Mouse (Mus musculus) kidney, embryonic 16.5 days (tissue): ENCODE data around the gene Fam222a. TPM values are rescaled to one million over a fixed set of nuclear protein-coding genes. Genes with fewer than 3 reads are reported as not detected.
A peak's percentile ranks its signal among the peaks of the same experiment; 100 is the strongest.

Source experiments
- ATAC-seq: fragments of 200-750 bp; cut with Nextera tagmentation; 2 replicates; pipeline ENCODE4 v1.8.0; 2017; ENCODE audit warnings: moderate TSS enrichment; ENCODE audit not compliant: low FRiP score, low TSS enrichment
- H3K27ac ChIP-seq: fragments of 300-500 bp; sonication (generic); 2 replicates; pipeline ENCODE4 v1.5.1; 2014; ENCODE audit warnings: low read length
- H3K27me3 ChIP-seq: fragments of 300-500 bp; sonication (generic); 2 replicates; pipeline ENCODE4 v1.6.1; 2014; ENCODE audit warnings: low read length, control low read depth, mixed read lengths; ENCODE audit not compliant: insufficient read depth
- H3K36me3 ChIP-seq: fragments of 300-500 bp; sonication (generic); 2 replicates; pipeline ENCODE4 v1.6.1; 2014; ENCODE audit warnings: low read length, control low read depth, mixed read lengths; ENCODE audit not compliant: insufficient read depth
- H3K4me1 ChIP-seq: fragments of 300-500 bp; sonication (generic); 2 replicates; pipeline ENCODE4 v1.6.1; 2014; ENCODE audit warnings: low read length, control low read depth, mixed read lengths; ENCODE audit not compliant: insufficient read depth
- H3K4me2 ChIP-seq: fragments of 300-500 bp; sonication (generic); replicated peaks from 2 replicates; pipeline ENCODE4 v1.6.1; 2014; ENCODE audit warnings: low read depth, low read length
- H3K4me3 ChIP-seq: fragments of 300-500 bp; sonication (generic); 2 replicates; pipeline ENCODE4 v1.5.1; 2014; ENCODE audit warnings: mild to moderate bottlenecking, low read length
- H3K9ac ChIP-seq: fragments of 300-500 bp; sonication (generic); replicated peaks from 2 replicates; pipeline ENCODE4 v1.6.1; 2014; ENCODE audit warnings: low read length
- H3K9me3 ChIP-seq: fragments of 300-500 bp; sonication (generic); 2 replicates; pipeline ENCODE4 v1.6.1; 2016; ENCODE audit warnings: low read length, control low read depth
- WGBS: fragments of 180-500 bp; shearing (Covaris S2); extraction: QIAGEN DNeasy Blood & Tissue Kit; methylation state at CpG from one replicate; pipeline ENCODE4 v1.1.7; 2014; 5-methylcytosine and 5-hydroxymethylcytosine counted together
- polyA plus RNA-seq: library from polyadenylated mRNA; unstranded; fragments of >200 nt; fragmentation: Nextera tagmentation; extraction: Ambion mirVana; gene quantifications from 2 replicates; pipeline ENCODE4 v1.2.1, GENCODE M21; 2015

The Fam222a gene
- polyA plus RNA-seq, 1 experiment from 2014 or later = 4.1 TPM

DNA sequence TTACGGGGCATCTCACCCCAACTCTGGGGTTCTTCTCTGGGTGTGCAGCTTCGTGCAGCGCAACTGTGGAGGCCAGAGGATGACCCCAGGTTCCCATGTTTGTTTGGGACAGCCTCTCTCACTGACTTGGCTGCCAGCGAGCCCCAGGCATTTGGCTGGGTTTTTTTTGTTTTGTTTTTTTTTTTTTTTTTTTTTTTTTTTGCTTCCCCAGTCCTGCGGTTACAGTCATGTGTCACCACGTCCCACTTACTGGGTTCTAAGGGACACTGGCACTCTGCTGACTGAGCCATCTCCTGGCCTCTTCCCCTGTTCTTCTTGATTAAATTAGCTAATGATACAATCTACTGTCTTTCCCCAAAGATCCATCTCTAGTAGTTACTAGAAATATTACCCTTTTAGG, 29.8 kb downstream of the Fam222a start:
- no peak for ATAC-seq
- Histone ChIP-seq H3K27ac (peak overlapping the region; percentile 45), H3K9ac (0 out of 2 replicates have a peak overlapping the region, but pooled peaks have one; percentile 18), H3K36me3 (peaks cover 3% of the 10 kb centered on the region; the same call in 1 of the 2 replicates), H3K4me2 (no peak overlapping the region), H3K4me1 (peaks cover 67% of the 10 kb centered on the region), H3K27me3 (no peaks in the 10 kb centered on the region), H3K9me3 (no peaks in the 10 kb centered on the region), H3K4me3 (no peak overlapping the region)
- 21% methylated on average over 6 of the region's 6 CpGs for WGBS

DNA sequence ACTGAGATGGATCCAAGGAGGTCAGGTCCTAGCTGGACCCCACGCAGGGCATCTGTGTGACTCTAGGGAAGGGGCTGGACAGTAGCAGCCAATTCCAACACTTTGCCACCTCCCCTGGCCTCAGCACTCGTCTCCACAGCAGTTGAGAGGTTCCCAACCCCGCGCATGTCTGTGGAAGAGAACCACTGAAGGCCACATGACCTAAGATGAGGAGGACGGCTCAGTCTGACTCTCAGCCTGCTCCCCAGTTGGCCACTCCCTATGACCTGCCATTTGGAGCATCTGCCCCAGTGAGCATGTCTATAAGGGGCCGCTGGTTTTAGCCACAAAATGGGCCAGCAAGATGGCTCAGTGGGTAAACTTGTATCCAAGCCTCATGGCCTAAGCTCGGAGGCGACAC, 34.2 kb downstream of the Fam222a start:
- Histone ChIP-seq H3K36me3 (no peaks in the 10 kb centered on the region), H3K4me3 (no peak overlapping the region), H3K27ac (no peak overlapping the region), H3K27me3 (no peaks in the 10 kb centered on the region), H3K9me3 (no peaks in the 10 kb centered on the region), H3K4me1 (peaks cover 43% of the 10 kb centered on the region), H3K4me2 (no peak overlapping the region), H3K9ac (no peak overlapping the region)
- WGBS = 78% methylated on average over 8 of the region's 8 CpGs
- ATAC-seq = no peak

DNA sequence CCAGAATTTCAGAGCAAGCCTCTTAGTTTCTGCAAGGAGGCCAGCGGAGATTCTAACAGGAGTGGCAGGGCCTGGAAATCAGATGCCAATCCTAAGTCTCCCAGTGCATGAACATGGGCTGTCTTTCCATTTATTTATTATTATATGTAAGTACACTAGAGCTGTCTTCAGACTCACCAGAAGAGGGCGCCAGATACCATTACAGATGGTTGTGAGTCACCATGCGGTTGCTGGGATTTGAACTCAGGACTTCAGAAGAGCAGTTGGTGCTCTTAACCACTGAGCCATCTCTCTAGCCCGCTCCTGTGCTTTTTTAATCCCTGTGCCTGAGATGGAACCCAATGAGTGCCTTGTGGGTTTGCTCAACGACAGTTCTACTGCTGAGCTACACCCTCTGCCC, 36.2 kb downstream of the Fam222a start:
- H3K4me2 ChIP-seq = no peak overlapping the region
- ATAC-seq = no peak
- WGBS = 79% methylated on average over 5 of the region's 5 CpGs

GRCm38 (mm10) chr5:114604781-114605290, 37.0 kb downstream of the Fam222a start:
- WGBS = 25% methylated on average over 11 of the region's 11 CpGs
- Histone ChIP-seq H3K36me3 (no peaks in the 10 kb centered on the region), H3K4me2 (no peak overlapping the region), H3K4me3 (no peak overlapping the region), H3K27me3 (no peaks in the 10 kb centered on the region), H3K27ac (no peak overlapping the region), H3K9me3 (no peaks in the 10 kb centered on the region), H3K4me1 (peaks cover 40% of the 10 kb centered on the region), H3K9ac (peak overlapping the region; percentile 46; the same call in 1 of the 2 replicates)
- no peak; the same call in 1 of the 2 replicates for ATAC-seq

More for the DNA sequence above, 36.2 kb downstream of the Fam222a start:
- Histone ChIP-seq H3K27me3 (no peaks in the 10 kb centered on the region), H3K4me3 (no peak overlapping the region), H3K27ac (no peak overlapping the region), H3K4me1 (peaks cover 40% of the 10 kb centered on the region), H3K36me3 (no peaks in the 10 kb centered on the region), H3K9me3 (no peaks in the 10 kb centered on the region), H3K9ac (no peak overlapping the region)

DNA sequence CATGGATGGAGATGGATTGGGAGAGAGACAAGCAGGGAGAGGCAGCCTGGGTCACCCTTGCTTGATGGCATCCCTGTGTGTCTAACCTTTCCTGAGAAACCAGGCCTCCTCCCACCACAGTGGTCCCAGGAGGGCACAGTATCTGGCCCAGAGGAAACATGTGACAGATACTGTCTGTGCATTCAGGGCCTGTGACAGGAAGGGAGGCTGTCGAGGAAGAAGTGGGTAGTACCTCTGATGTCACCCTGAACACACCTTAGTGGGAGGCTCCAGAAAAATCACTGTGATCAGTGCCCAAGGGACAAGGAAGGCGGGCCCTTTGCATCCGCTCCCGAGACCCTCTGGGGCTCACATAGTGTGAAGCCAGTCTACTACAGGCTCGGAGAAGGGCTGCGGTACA, 38.2 kb downstream of the Fam222a start:
- peaks cover 34% of the 10 kb centered on the region for H3K4me1 ChIP-seq
- no peaks in the 10 kb centered on the region for H3K9me3 ChIP-seq
- no peaks in the 10 kb centered on the region for H3K27me3 ChIP-seq

DNA sequence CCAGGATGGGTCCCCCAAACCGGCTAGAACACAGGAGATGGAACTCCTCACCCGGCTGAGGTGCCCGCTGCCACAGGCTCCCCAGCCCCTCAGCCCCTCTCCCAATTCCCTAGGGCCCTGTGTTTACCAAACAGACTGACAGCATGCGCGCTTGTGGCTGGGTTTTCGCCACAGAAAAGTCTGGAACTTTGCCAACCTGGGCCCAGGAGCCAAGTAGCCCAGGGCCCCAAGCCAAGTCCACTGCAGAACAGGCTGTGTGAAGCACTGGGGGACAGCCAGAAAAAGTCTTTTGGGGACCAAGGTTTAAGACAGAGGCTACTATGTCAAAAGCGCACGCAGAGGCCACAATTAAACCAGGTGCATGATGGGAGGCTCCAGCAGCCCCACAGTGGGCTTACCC, 39.8 kb downstream of the Fam222a start:
- Histone ChIP-seq H3K27ac (no peak overlapping the region), H3K4me3 (no peak overlapping the region), H3K9me3 (no peaks in the 10 kb centered on the region), H3K9ac (no peak overlapping the region), H3K36me3 (peaks cover 9% of the 10 kb centered on the region; the same call in 1 of the 2 replicates), H3K27me3 (no peaks in the 10 kb centered on the region), H3K4me2 (no peak overlapping the region), H3K4me1 (peaks cover 31% of the 10 kb centered on the region)
- ATAC-seq = no peak
- 71% methylated on average over 8 of the region's 8 CpGs for WGBS

More for the DNA sequence above, 38.2 kb downstream of the Fam222a start:
- Histone ChIP-seq H3K4me2 (no peak overlapping the region), H3K4me3 (no peak overlapping the region), H3K27ac (no peak overlapping the region), H3K9ac (no peak overlapping the region), H3K36me3 (peaks cover 2% of the 10 kb centered on the region; the same call in 1 of the 2 replicates)
- no peak for ATAC-seq
- WGBS = 72% methylated on average over 6 of the region's 6 CpGs

DNA sequence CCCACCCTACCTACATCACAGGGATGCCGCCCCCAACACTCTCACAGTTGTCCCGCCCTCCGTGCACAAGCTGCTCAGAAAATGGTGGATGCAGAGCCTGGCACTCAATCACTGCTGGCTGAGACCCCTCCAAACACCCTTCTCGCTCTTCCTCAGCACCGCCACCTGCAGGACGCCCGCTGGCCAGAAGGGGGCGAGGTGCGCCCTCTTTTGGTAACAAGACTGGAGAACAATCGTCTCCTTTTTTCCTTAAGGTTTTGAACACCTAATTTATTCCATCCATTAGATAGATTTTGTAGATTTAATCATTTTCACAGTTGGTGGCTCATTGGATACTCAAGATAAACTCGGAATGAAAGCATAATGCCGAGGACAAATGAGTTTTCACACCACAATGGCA, 40.7 kb downstream of the Fam222a start:
- no peak overlapping the region for H3K4me2 ChIP-seq
- H3K27me3 ChIP-seq = no peaks in the 10 kb centered on the region
- ATAC-seq = no peak
- no peak overlapping the region for H3K9ac ChIP-seq
- H3K36me3 ChIP-seq = peaks cover 9% of the 10 kb centered on the region; the same call in 1 of the 2 replicates
- 4% methylated on average over 12 of the region's 12 CpGs for WGBS
- no peaks in the 10 kb centered on the region for H3K9me3 ChIP-seq
- no peak overlapping the region for H3K4me3 ChIP-seq
- H3K4me1 ChIP-seq = peaks cover 31% of the 10 kb centered on the region
- H3K27ac ChIP-seq = no peak overlapping the region

DNA sequence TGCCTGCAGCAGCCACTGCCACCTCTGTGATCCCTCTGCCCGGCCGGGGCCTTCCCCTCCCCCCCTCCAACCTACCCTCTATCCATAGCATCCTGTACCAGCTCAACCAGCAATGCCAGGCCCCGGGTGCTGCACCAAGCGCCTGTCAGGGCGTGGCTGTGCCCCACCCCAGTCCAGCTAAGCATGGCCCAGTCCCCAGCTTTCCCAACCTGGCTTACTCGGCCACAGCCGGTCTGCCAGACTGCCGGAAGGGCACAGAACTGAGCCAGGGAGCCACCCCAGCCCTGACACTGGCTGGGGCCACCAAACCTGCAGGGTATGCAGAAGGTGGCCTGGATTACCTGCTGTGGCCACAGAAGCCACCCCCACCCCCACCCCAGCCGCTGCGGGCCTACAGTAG, 43.4 kb downstream of the Fam222a start:
- H3K9me3 ChIP-seq = no peaks in the 10 kb centered on the region
- no peak overlapping the region for H3K4me2 ChIP-seq
- no peak for ATAC-seq
- no peak overlapping the region for H3K9ac ChIP-seq
- H3K27ac ChIP-seq = no peak overlapping the region
- H3K4me3 ChIP-seq = no peak overlapping the region
- 89% methylated on average over 8 of the region's 10 CpGs for WGBS
- H3K27me3 ChIP-seq = no peaks in the 10 kb centered on the region
- peaks cover 15% of the 10 kb centered on the region for H3K4me1 ChIP-seq
- peaks cover 9% of the 10 kb centered on the region; the same call in 1 of the 2 replicates for H3K36me3 ChIP-seq

GRCm38 (mm10) chr5:114611968-114612608, 44.3 kb downstream of the Fam222a start:
- ATAC-seq = no peak
- H3K27me3 ChIP-seq = no peaks in the 10 kb centered on the region
- H3K27ac ChIP-seq = no peak overlapping the region
- H3K4me1 ChIP-seq = peaks cover 12% of the 10 kb centered on the region
- H3K9ac ChIP-seq = no peak overlapping the region
- H3K4me3 ChIP-seq = no peak overlapping the region
- H3K9me3 ChIP-seq = no peaks in the 10 kb centered on the region
- 66% methylated on average over 24 of the region's 25 CpGs for WGBS
- no peak overlapping the region for H3K4me2 ChIP-seq
- peaks cover 9% of the 10 kb centered on the region; the same call in 1 of the 2 replicates for H3K36me3 ChIP-seq

GRCm38 (mm10) chr5:114614863-114615262, 47.0 kb downstream of the Fam222a start:
- H3K4me1 ChIP-seq = no peaks in the 10 kb centered on the region; the same call in 1 of the 2 replicates
- no peak overlapping the region for H3K9ac ChIP-seq
- H3K27me3 ChIP-seq = no peaks in the 10 kb centered on the region
- H3K4me2 ChIP-seq = no peak overlapping the region
- 66% methylated on average over 7 of the region's 7 CpGs for WGBS
- no peak overlapping the region for H3K4me3 ChIP-seq
- peaks cover 9% of the 10 kb centered on the region; the same call in 1 of the 2 replicates for H3K36me3 ChIP-seq
- H3K27ac ChIP-seq = no peak overlapping the region
- ATAC-seq = no peak
- no peaks in the 10 kb centered on the region for H3K9me3 ChIP-seq
